Mouse (Mus musculus) cortical plate, adult 2 months (tissue): ENCODE data around the gene Ifih1. TPM values are rescaled to one million over a fixed set of nuclear protein-coding genes. Genes with fewer than 3 reads are reported as not detected.
A peak's percentile ranks its signal among the peaks of the same experiment; 100 is the strongest.

ENCODE experiments used
- H3K27ac ChIP-seq: fragments of 200-500 bp; 2 replicates; pipeline ENCODE4 v1.5.1; 2012; ENCODE audit warnings: low read length, control low read depth, inconsistent platforms; ENCODE audit not compliant: insufficient read depth
- H3K4me1 ChIP-seq: fragments of 200-500 bp; 2 replicates; pipeline ENCODE4 v1.6.1; 2011; ENCODE audit warnings: low read length; ENCODE audit not compliant: control insufficient read depth, insufficient read depth
- H3K4me3 ChIP-seq: fragments of 200-500 bp; 2 replicates; pipeline ENCODE4 v1.5.1; 2011; ENCODE audit warnings: mild to moderate bottlenecking, low read length, control low read depth; ENCODE audit not compliant: insufficient read depth
- CTCF ChIP-seq: fragments of 200-500 bp; IDR thresholded peaks from 2 replicates; pipeline ENCODE4 v1.5.1; 2011; ENCODE audit warnings: mild to moderate bottlenecking, control low read depth, low read length; ENCODE audit not compliant: insufficient read depth; ENCODE audit errors: extremely low read depth
- POLR2A ChIP-seq: fragments of 200-500 bp; IDR thresholded peaks from 2 replicates; pipeline ENCODE4 v1.6.1; 2011; ENCODE audit warnings: mild to moderate bottlenecking, low read length, control low read depth; ENCODE audit not compliant: insufficient read depth; ENCODE audit errors: extremely low read depth
- polyA plus RNA-seq: library from polyadenylated mRNA; depleted of rRNA; stranded (reverse); fragments of >200 nt; gene quantifications from 2 replicates; pipeline ENCODE4 v1.2.3, GENCODE M21; 2012

Ifih1 gene
- polyA plus RNA-seq, 1 experiment: 2.4 TPM

DNA sequence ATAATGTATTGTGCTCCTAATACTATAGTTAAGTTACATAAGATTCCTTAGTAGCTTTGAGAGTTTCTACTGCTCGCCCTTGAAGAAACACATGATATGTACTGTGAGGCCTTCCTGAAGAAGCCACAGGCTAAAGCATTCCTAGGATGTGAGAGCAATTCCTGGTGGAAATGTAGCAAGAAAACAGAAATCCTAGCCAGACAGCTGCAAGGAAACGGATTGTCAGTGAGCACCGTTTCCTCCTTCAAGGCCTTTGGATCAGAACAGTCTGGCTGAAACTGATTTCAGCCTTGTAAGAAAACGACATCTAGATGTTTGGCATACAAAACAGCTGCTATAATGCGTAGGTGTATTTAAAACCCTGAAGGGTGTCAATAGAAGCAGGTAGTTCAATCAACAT is 49.5 kb downstream of the Ifih1 start:
- no peak overlapping the region for H3K4me3 ChIP-seq
- H3K4me1 ChIP-seq: no peaks in the 10 kb centered on the region
- TF ChIP-seq POLR2A (no peak), CTCF (no peak)
- no peak overlapping the region for H3K27ac ChIP-seq

DNA sequence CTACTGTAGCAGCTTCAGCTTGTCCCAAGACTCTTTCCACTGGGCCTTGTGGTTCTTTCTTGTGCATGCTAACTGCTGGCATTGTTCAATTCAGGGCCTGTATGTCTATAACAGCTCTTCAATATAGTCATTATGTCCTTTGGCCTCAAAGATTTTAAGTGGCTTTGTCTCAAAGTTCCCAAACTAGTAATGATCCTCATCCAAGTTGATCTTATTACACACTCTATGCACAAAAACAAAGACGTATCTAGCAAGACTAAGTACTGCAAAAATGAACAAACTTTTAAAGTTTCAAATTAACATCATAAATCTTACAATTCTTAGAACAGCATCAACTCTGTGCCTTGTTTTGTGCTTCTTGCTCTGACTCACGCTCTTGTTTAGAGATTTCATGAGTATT is 51.6 kb downstream of the Ifih1 start:
- no peak overlapping the region for H3K4me3 ChIP-seq
- TF ChIP-seq POLR2A: no peak
- TF ChIP-seq CTCF: no peak
- H3K27ac ChIP-seq: no peak overlapping the region

DNA sequence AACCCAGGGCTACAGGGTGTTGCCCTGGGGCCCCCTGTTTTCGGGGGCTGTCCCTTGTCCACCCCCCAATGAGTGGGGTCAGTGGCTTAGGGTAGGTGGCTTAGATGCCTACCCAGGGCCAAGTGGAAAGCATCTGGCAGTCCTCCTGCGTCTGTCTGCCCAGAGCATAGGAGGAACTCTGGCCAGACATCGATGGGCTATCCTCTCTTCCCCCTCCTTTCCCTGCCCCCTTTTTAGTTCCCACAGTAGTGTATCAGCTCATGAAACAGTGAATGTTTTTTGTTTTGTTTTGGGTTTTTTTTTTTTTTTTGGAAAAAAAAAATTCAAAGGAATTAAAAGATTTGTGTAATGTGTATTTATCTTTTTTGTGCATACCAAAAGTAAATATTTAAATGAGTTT is 54.5 kb downstream of the Ifih1 start:
- no peak for TF ChIP-seq POLR2A
- no peak for TF ChIP-seq CTCF

More for the DNA sequence above, 51.6 kb downstream of the Ifih1 start:
- H3K4me1 ChIP-seq: no peaks in the 10 kb centered on the region

DNA sequence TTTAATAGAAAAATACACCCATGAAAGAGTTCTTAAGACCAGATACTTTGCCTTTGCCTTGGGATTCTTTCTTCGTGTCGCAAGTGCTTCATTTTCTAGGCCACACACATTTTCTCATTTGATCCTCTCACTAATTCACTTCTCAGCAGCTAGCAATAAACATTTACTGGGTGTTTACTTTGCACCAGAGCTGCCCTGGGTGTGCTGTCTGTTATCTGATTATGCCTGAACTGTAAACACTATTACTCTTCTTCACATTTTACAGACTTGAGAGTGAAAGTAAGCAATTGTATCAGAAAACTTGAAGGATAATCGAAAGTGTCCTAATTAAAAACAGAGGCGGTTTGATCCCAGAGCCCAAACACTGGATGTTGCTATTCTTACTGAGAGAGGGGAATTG is 56.7 kb downstream of the Ifih1 start:
- no peaks in the 10 kb centered on the region for H3K4me1 ChIP-seq
- no peak overlapping the region for H3K4me3 ChIP-seq
- TF ChIP-seq CTCF (no peak), POLR2A (no peak)
- no peak overlapping the region for H3K27ac ChIP-seq

More for the DNA sequence above, 54.5 kb downstream of the Ifih1 start:
- Histone ChIP-seq H3K4me1 (no peaks in the 10 kb centered on the region), H3K27ac (no peak overlapping the region), H3K4me3 (no peak overlapping the region)

DNA sequence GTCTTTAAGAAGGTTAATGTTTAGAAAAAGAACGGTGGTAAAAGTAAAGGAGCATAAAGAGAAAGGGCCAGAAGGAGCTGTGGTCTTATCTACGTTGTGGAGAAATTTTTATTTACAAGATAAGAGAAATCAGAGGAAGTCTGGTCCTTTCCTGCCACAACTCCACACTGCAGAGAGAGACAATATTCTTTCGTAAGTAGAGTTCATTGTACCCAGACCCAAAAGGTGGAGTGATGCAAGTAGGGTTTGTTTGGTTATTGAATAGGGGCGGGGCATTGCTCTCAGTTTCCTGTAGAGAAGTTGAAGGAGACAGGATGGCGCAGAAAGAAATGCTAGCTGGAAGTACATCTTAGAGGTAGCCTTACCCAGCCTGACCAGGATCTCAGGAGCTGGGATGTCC is 60.3 kb downstream of the Ifih1 start:
- no peak overlapping the region for H3K27ac ChIP-seq
- H3K4me3 ChIP-seq: no peak overlapping the region
- TF ChIP-seq POLR2A: no peak
- no peak for TF ChIP-seq CTCF
- no peaks in the 10 kb centered on the region for H3K4me1 ChIP-seq

DNA sequence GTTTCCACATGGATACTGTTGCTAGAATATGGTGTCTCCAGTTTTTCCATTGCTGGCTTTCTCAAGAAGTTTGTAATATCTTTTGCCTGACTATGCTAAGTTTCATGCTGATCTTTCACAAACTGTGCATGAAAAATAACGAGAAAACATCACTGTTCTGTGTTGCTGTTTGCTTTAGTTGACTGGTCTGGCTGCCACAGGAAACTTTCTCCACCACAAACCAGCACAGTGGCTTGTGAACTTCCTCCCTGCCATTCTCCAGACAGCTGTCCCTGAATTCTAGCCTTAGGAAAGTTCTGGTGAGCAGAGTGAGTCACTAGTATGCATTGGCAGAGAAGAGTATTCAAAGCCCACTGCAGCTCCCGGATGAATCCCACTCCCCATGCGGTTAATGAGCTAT is 71.1 kb downstream of the Ifih1 start:
- no peaks in the 10 kb centered on the region; the same call in 1 of the 2 replicates for H3K4me1 ChIP-seq
- H3K4me3 ChIP-seq: no peak overlapping the region
- peak overlapping the region; percentile 73; the same call in 1 of the 2 replicates for H3K27ac ChIP-seq
- TF ChIP-seq CTCF (no peak), POLR2A (no peak)

DNA sequence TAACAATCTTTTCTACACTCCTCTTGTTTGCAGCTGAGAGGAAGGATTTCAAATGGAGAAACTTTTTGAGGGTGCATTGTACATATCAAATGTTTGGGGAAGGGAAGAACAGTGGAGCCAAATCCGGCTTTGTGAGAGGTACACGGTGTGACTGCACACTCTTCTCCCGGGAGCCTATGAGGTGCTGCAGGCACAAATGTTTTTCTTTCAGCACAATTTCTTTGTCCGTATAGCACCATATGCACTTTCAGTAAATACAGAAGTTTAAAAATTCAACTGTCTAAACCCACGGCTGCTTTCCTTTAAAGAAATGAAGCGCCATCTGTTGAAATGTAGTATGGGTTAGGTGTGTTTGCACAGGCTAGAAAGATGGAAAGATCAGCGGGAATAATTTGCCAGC is 71.8 kb downstream of the Ifih1 start:
- no peak overlapping the region for H3K4me3 ChIP-seq
- TF ChIP-seq POLR2A (no peak), CTCF (no peak)
- no peak overlapping the region for H3K27ac ChIP-seq
- no peaks in the 10 kb centered on the region; the same call in 1 of the 2 replicates for H3K4me1 ChIP-seq

DNA sequence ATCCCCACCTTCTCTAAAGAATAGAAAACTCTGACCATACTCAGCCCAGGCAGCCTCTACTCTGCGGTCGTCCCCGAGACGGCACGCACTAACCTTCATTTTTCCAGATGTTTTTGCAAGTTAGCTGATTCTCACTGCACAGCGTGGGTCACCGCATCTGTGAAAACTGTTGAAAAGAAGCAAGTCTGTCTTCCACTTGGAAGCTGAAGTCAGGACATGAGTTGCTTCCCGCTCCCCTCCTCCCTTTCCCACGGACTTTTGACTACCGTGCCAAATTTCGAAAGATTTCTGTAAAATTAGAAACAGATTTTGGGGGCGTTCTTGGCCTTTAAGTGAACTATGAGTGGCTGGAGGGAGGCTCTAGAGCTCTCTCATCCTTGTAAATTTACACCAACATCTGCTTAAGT is 72.3 kb downstream of the Ifih1 start, which contains the start of gene Fap:
Gene Fap, minus strand, starts transcription at position 323 of the 407 bp plus-strand sequence.
- Histone ChIP-seq H3K4me1 (no peaks in the 10 kb centered on the region; the same call in 1 of the 2 replicates), H3K4me3 (no peak within 1 kb of the TSS; the same call in 1 of the 2 replicates), H3K27ac (peak within 1 kb of the TSS; percentile 80)
- TF ChIP-seq POLR2A (no peak), CTCF (no peak)

DNA sequence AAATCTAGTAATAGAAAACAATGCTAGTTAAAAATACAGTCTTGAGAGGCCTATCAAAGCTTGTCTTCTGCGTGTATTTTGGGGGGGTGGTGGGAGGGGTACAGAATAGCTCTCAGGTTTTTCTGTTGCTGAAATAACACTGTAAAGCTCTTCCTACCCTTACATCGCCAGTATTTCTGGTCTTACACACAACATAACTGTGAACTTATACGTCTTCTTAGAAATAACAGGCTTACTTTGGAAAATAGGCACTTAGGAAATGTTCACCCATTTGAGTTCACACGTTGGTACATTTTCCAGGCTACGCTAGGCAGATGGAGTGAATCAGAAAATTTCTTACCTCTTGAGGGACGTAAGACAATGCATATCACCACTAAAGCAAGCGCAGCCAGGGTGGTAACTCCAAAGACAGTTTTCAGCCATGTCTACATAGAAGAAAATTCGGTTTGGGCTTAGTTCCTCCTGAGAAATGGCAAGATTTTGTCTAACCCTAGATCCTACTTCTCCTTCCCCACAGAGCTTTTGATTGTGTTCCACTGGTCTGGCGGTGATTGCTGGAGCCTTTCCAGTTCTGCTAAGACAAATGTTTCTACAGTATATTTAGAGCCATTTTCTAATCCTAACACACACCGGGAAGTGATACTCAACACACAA is 72.8 kb downstream of the Ifih1 start:
- TF ChIP-seq CTCF (no peak), POLR2A (no peak)
- no peaks in the 10 kb centered on the region; the same call in 1 of the 2 replicates for H3K4me1 ChIP-seq
- H3K27ac ChIP-seq: peak overlapping the region; percentile 80
- H3K4me3 ChIP-seq: no peak overlapping the region; the same call in 1 of the 2 replicates

DNA sequence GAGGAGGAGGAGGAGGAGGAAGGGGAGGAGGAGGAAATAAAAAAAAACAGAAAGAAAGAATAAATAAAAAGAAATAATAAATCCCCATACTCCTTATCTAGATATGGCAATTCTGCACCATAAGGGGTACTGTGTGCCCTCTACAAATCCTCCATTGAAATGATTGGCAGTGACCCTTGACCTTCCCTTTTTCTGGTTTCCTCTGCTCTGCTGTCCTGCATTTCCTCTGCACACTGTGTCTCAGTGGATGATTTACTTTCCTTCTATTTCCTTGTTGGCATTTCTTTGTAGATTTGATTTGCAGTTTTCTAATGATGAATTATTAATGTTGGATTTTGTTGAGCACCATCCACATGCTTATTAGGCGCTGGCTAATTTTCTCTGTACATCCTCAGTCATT is 81.4 kb downstream of the Ifih1 start:
- Histone ChIP-seq H3K4me3 (no peak overlapping the region), H3K4me1 (no peaks in the 10 kb centered on the region), H3K27ac (no peak overlapping the region)
- TF ChIP-seq CTCF (no peak), POLR2A (no peak)
